Mouse (Mus musculus): Measurements from ENCODE around the gene Slc5a1. TPM values are rescaled to one million over a fixed set of nuclear protein-coding genes. Genes with fewer than 3 reads are reported as not detected.

Gene Slc5a1
- total RNA-seq, 1 experiment from 2014 or later: not detected

GRCm38 (mm10) chr5:33142790-33143455 is 38.9 kb downstream of the Slc5a1 start:
- peak; percentile 56 to 69; a peak in 3 of 4 replicates for ATAC-seq (replicated peaks in 1 of 2; ENCODE audit: insufficient read depth in 1 of 2, low FRiP score in 2 of 2, low TSS enrichment in 1 of 2, low read depth in 1 of 2, poor library complexity in 2 of 2, severe bottlenecking in 2 of 2)

GRCm38 (mm10) chr5:33144025-33144424 is 40.0 kb downstream of the Slc5a1 start:
- peak; percentile 69 to 71; a peak in 3 of 4 replicates for ATAC-seq (replicated peaks in 1 of 2; ENCODE audit: insufficient read depth in 1 of 2, low FRiP score in 2 of 2, low TSS enrichment in 1 of 2, low read depth in 1 of 2, poor library complexity in 2 of 2, severe bottlenecking in 2 of 2)

GRCm38 (mm10) chr5:33146837-33147236 is 42.8 kb downstream of the Slc5a1 start:
- no peak for ATAC-seq (replicated peaks in 1 of 2; ENCODE audit: insufficient read depth in 1 of 2, low FRiP score in 2 of 2, low TSS enrichment in 1 of 2, low read depth in 1 of 2, poor library complexity in 2 of 2, severe bottlenecking in 2 of 2)

- no peak for ATAC-seq (replicated peaks in 1 of 2; ENCODE audit: insufficient read depth in 1 of 2, low FRiP score in 2 of 2, low TSS enrichment in 1 of 2, low read depth in 1 of 2, poor library complexity in 2 of 2, severe bottlenecking in 2 of 2)
These were observed 43.7 kb downstream of the Slc5a1 start for GRCm38 (mm10) chr5:33147691-33148090.

GRCm38 (mm10) chr5:33193567-33193966 is 89.5 kb downstream of the Slc5a1 start:
- peak; percentile 7 to 25; a peak in 2 of 4 replicates for ATAC-seq (replicated peaks in 1 of 2; ENCODE audit: insufficient read depth in 1 of 2, low FRiP score in 2 of 2, low TSS enrichment in 1 of 2, low read depth in 1 of 2, poor library complexity in 2 of 2, severe bottlenecking in 2 of 2)

- ATAC-seq (replicated peaks in 1 of 2; ENCODE audit: insufficient read depth in 1 of 2, low FRiP score in 2 of 2, low TSS enrichment in 1 of 2, low read depth in 1 of 2, poor library complexity in 2 of 2, severe bottlenecking in 2 of 2): no peak
These were observed 91.3 kb downstream of the Slc5a1 start for GRCm38 (mm10) chr5:33195246-33195852.

- no peak for ATAC-seq (replicated peaks in 1 of 2; ENCODE audit: insufficient read depth in 1 of 2, low FRiP score in 2 of 2, low TSS enrichment in 1 of 2, low read depth in 1 of 2, poor library complexity in 2 of 2, severe bottlenecking in 2 of 2)
These were observed 96.1 kb downstream of the Slc5a1 start for GRCm38 (mm10) chr5:33200071-33200470.

- no peak for ATAC-seq (replicated peaks in 1 of 2; ENCODE audit: insufficient read depth in 1 of 2, low FRiP score in 2 of 2, low TSS enrichment in 1 of 2, low read depth in 1 of 2, poor library complexity in 2 of 2, severe bottlenecking in 2 of 2)
These were observed 97.7 kb downstream of the Slc5a1 start for GRCm38 (mm10) chr5:33201697-33202096.

- ATAC-seq (replicated peaks in 1 of 2; ENCODE audit: insufficient read depth in 1 of 2, low FRiP score in 2 of 2, low TSS enrichment in 1 of 2, low read depth in 1 of 2, poor library complexity in 2 of 2, severe bottlenecking in 2 of 2): no peak
These were observed 98.6 kb downstream of the Slc5a1 start for GRCm38 (mm10) chr5:33202516-33203170.

GRCm38 (mm10) chr5:33203171-33203565 is 99.1 kb downstream of the Slc5a1 start:
- ATAC-seq (replicated peaks in 1 of 2; ENCODE audit: insufficient read depth in 1 of 2, low FRiP score in 2 of 2, low TSS enrichment in 1 of 2, low read depth in 1 of 2, poor library complexity in 2 of 2, severe bottlenecking in 2 of 2): no peak

GRCm38 (mm10) chr5:33203691-33204242 is 99.7 kb downstream of the Slc5a1 start:
- peak; percentile 94 to 96 for ATAC-seq (replicated peaks in 1 of 2; ENCODE audit: insufficient read depth in 1 of 2, low FRiP score in 2 of 2, low TSS enrichment in 1 of 2, low read depth in 1 of 2, poor library complexity in 2 of 2, severe bottlenecking in 2 of 2)

GRCm38 (mm10) chr5:33204284-33204683 is 100.3 kb downstream of the Slc5a1 start:
- no peak for ATAC-seq (replicated peaks in 1 of 2; ENCODE audit: insufficient read depth in 1 of 2, low FRiP score in 2 of 2, low TSS enrichment in 1 of 2, low read depth in 1 of 2, poor library complexity in 2 of 2, severe bottlenecking in 2 of 2)

- ATAC-seq (replicated peaks in 1 of 2; ENCODE audit: insufficient read depth in 1 of 2, low FRiP score in 2 of 2, low TSS enrichment in 1 of 2, low read depth in 1 of 2, poor library complexity in 2 of 2, severe bottlenecking in 2 of 2): no peak
These were observed 102.3 kb downstream of the Slc5a1 start for GRCm38 (mm10) chr5:33206328-33206727.

- ATAC-seq (replicated peaks in 1 of 2; ENCODE audit: insufficient read depth in 1 of 2, low FRiP score in 2 of 2, low TSS enrichment in 1 of 2, low read depth in 1 of 2, poor library complexity in 2 of 2, severe bottlenecking in 2 of 2): no peak
These were observed 103.1 kb downstream of the Slc5a1 start for GRCm38 (mm10) chr5:33207136-33207535.

GRCm38 (mm10) chr5:33208533-33209245 is 104.7 kb downstream of the Slc5a1 start:
- ATAC-seq (replicated peaks in 1 of 2; ENCODE audit: insufficient read depth in 1 of 2, low FRiP score in 2 of 2, low TSS enrichment in 1 of 2, low read depth in 1 of 2, poor library complexity in 2 of 2, severe bottlenecking in 2 of 2): no peak

- ATAC-seq (replicated peaks in 1 of 2; ENCODE audit: insufficient read depth in 1 of 2, low FRiP score in 2 of 2, low TSS enrichment in 1 of 2, low read depth in 1 of 2, poor library complexity in 2 of 2, severe bottlenecking in 2 of 2): no peak
These were observed 106.5 kb downstream of the Slc5a1 start for GRCm38 (mm10) chr5:33210515-33210914.

- no peak for ATAC-seq (replicated peaks in 1 of 2; ENCODE audit: insufficient read depth in 1 of 2, low FRiP score in 2 of 2, low TSS enrichment in 1 of 2, low read depth in 1 of 2, poor library complexity in 2 of 2, severe bottlenecking in 2 of 2)
These were observed 107.2 kb downstream of the Slc5a1 start for GRCm38 (mm10) chr5:33211254-33211653.
